Mouse (Mus musculus): ENCODE data around the gene Tmem254a. TPM values are rescaled to one million over a fixed set of nuclear protein-coding genes. Genes with fewer than 3 reads are reported as not detected.
"Not testable (repeated sequence)": the region's sequence is repeated elsewhere in the genome, so short reads cannot be mapped to it uniquely, and the experiment has no call there.

The Tmem254a gene
- 2.5 and 3.4 TPM in 2 replicates for polyA plus RNA-seq (2015; fragmentation: Nextera tagmentation; extraction: Ambion mirVana)

GRCm38 (mm10) chr14:25927562-25927881, at the start of gene Tmem254a:
TSS of gene Tmem254a (minus strand) at chr14:25927672.
- not testable (repeated sequence) for H3K4me2 ChIP-seq; H3K27me3 ChIP-seq; H3K9ac ChIP-seq; H3K9me3 ChIP-seq (replicated peaks); H3K4me3 ChIP-seq; H3K27ac ChIP-seq; H3K36me3 ChIP-seq (ENCODE audit: poor library complexity, severe bottlenecking); H3K4me1 ChIP-seq
- no CpG with 5 or more reads among the region's 10 CpGs for WGBS
- peak; percentile 71 for ATAC-seq

GRCm38 (mm10) chr14:25957861-25958260, 30.4 kb upstream of the Tmem254a start:
- H3K27ac ChIP-seq, ATAC-seq: not testable (repeated sequence)

GRCm38 (mm10) chr14:25938004-25938403, 10.5 kb upstream of the Tmem254a start, which contains the start of gene Cphx1:
TSS of gene Cphx1 (plus strand) at chr14:25938304.
- not testable (repeated sequence) for H3K4me3 ChIP-seq; H3K27me3 ChIP-seq; H3K27ac ChIP-seq; H3K36me3 ChIP-seq (ENCODE audit: poor library complexity, severe bottlenecking); H3K9me3 ChIP-seq (replicated peaks); H3K9ac ChIP-seq; H3K4me1 ChIP-seq; H3K4me2 ChIP-seq; ATAC-seq
- WGBS, result no CpG with 5 or more reads among the region's 8 CpGs

More at GRCm38 (mm10) chr14:25957861-25958260, 30.4 kb upstream of the Tmem254a start:
- H3K27me3 ChIP-seq; H3K4me2 ChIP-seq; H3K4me1 ChIP-seq; H3K9ac ChIP-seq; H3K36me3 ChIP-seq (ENCODE audit: poor library complexity, severe bottlenecking); H3K4me3 ChIP-seq; H3K9me3 ChIP-seq (replicated peaks): not testable (repeated sequence)
- WGBS, result no CpG with 5 or more reads among the region's 3 CpGs

GRCm38 (mm10) chr14:25936867-25937630, 9.6 kb upstream of the Tmem254a start:
- ATAC-seq; H3K4me2 ChIP-seq; H3K4me1 ChIP-seq; H3K9ac ChIP-seq; H3K27ac ChIP-seq; H3K9me3 ChIP-seq (replicated peaks); H3K27me3 ChIP-seq; H3K36me3 ChIP-seq (ENCODE audit: poor library complexity, severe bottlenecking); H3K4me3 ChIP-seq: not testable (repeated sequence)
- no CpG with 5 or more reads among the region's 5 CpGs for WGBS

- not testable (repeated sequence) for H3K4me3 ChIP-seq; H3K27me3 ChIP-seq; H3K9ac ChIP-seq; H3K9me3 ChIP-seq (replicated peaks); H3K4me2 ChIP-seq; H3K4me1 ChIP-seq; H3K27ac ChIP-seq; H3K36me3 ChIP-seq (ENCODE audit: poor library complexity, severe bottlenecking)
- peak; percentile 85 for ATAC-seq
- WGBS, result no CpG with 5 or more reads among the region's 44 CpGs
Observed at GRCm38 (mm10) chr14:25926814-25927561, 484 bp downstream of the Tmem254a start.

GRCm38 (mm10) chr14:25918427-25919170, 8.9 kb downstream of the Tmem254a start:
- not testable (repeated sequence) for H3K27ac ChIP-seq; H3K4me3 ChIP-seq; H3K36me3 ChIP-seq (ENCODE audit: poor library complexity, severe bottlenecking); H3K4me2 ChIP-seq; ATAC-seq; H3K27me3 ChIP-seq; H3K9me3 ChIP-seq (replicated peaks); H3K4me1 ChIP-seq; H3K9ac ChIP-seq
- WGBS, result no CpG with 5 or more reads among the region's 5 CpGs

GRCm38 (mm10) chr14:25908976-25909375, 18.5 kb downstream of the Tmem254a start:
- H3K9ac ChIP-seq; H3K36me3 ChIP-seq (ENCODE audit: poor library complexity, severe bottlenecking); H3K4me2 ChIP-seq; ATAC-seq; H3K4me3 ChIP-seq; H3K27ac ChIP-seq; H3K27me3 ChIP-seq; H3K9me3 ChIP-seq (replicated peaks); H3K4me1 ChIP-seq: not testable (repeated sequence)
- no CpG with 5 or more reads among the region's 8 CpGs for WGBS

- H3K4me1 ChIP-seq; H3K36me3 ChIP-seq (ENCODE audit: poor library complexity, severe bottlenecking); H3K27ac ChIP-seq; H3K27me3 ChIP-seq; H3K9me3 ChIP-seq (replicated peaks); H3K4me2 ChIP-seq; H3K4me3 ChIP-seq; H3K9ac ChIP-seq; ATAC-seq: not testable (repeated sequence)
- WGBS, result no CpG with 5 or more reads among the region's 9 CpGs
Observed at GRCm38 (mm10) chr14:25907272-25907671, 20.2 kb downstream of the Tmem254a start.

- not testable (repeated sequence) for ATAC-seq
Observed at GRCm38 (mm10) chr14:25905243-25905642, 22.2 kb downstream of the Tmem254a start.

GRCm38 (mm10) chr14:25903000-25903399, 24.5 kb downstream of the Tmem254a start, which contains the start of gene Plac9a:
TSS of gene Plac9a (minus strand) at chr14:25903100.
- H3K4me3 ChIP-seq; H3K27me3 ChIP-seq; H3K4me2 ChIP-seq; H3K36me3 ChIP-seq (ENCODE audit: poor library complexity, severe bottlenecking); H3K4me1 ChIP-seq; ATAC-seq; H3K27ac ChIP-seq; H3K9ac ChIP-seq; H3K9me3 ChIP-seq (replicated peaks): not testable (repeated sequence)
- no CpG with 5 or more reads among the region's 10 CpGs for WGBS

More at GRCm38 (mm10) chr14:25905243-25905642, 22.2 kb downstream of the Tmem254a start:
- not testable (repeated sequence) for H3K27ac ChIP-seq; H3K9ac ChIP-seq; H3K4me1 ChIP-seq; H3K27me3 ChIP-seq; H3K4me3 ChIP-seq; H3K4me2 ChIP-seq; H3K36me3 ChIP-seq (ENCODE audit: poor library complexity, severe bottlenecking); H3K9me3 ChIP-seq (replicated peaks)
- no CpG with 5 or more reads among the region's 5 CpGs for WGBS

GRCm38 (mm10) chr14:25895686-25896085, 31.8 kb downstream of the Tmem254a start:
- not testable (repeated sequence) for H3K36me3 ChIP-seq (ENCODE audit: poor library complexity, severe bottlenecking); H3K4me2 ChIP-seq; H3K27me3 ChIP-seq; H3K4me3 ChIP-seq; H3K27ac ChIP-seq; ATAC-seq; H3K4me1 ChIP-seq; H3K9ac ChIP-seq; H3K9me3 ChIP-seq (replicated peaks)
- WGBS, result no CpG with 5 or more reads among the region's 7 CpGs

- H3K36me3 ChIP-seq (ENCODE audit: poor library complexity, severe bottlenecking); ATAC-seq; H3K27me3 ChIP-seq; H3K27ac ChIP-seq; H3K4me2 ChIP-seq; H3K4me1 ChIP-seq; H3K9me3 ChIP-seq (replicated peaks); H3K9ac ChIP-seq; H3K4me3 ChIP-seq: not testable (repeated sequence)
- no CpG with 5 or more reads among the region's 3 CpGs for WGBS
Observed at GRCm38 (mm10) chr14:25894566-25894965, 32.9 kb downstream of the Tmem254a start.
